Mouse (Mus musculus): ENCODE results near the gene Camk2n2.
A peak's percentile ranks its signal among the peaks of the same experiment; 100 is the strongest.
"Not testable (repeated sequence)": the region's sequence is repeated elsewhere in the genome, so short reads cannot be mapped to it uniquely, and the experiment has no call there.

The Camk2n2 gene

GRCm38 (mm10) chr16:20621191-20621990 lies at the start of gene Camk2n2:
Gene Camk2n2, minus strand, starts transcription at chr16:20621287.
- DNase-seq (ENCODE audit: low spot score in 2 of 2): peak; percentile 40 to 44

- no peak for DNase-seq (ENCODE audit: low spot score in 2 of 2)
These were observed 49.2 kb upstream of the Camk2n2 start for GRCm38 (mm10) chr16:20670291-20670690.

DNA sequence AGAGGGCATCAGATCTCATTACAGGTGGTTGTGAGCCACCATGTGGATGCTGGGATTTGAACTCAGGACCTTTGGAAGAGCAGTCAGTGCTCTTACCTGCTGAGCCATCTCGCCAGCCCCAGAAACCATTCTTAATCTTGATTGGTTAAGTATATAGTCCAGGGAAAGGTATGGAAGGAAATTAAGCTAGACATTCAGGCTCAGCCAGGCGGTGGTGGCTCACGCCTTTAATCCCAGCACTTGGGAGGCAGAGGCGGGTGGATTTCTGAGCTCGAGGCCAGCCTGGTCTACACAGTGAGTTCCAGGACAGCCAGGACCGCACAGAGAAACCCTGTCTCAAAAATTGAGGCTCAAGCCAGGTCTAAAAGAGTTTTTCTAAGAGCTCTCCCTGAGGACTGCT lies 46.9 kb upstream of the Camk2n2 start, which contains the start of gene Eif4g1:
Eif4g1 (plus strand) TSS at position 301 of the 400 bp plus-strand sequence.
- not testable (repeated sequence) for DNase-seq (ENCODE audit: low spot score in 2 of 2)

- DNase-seq (ENCODE audit: low spot score in 2 of 2): no peak
These were observed 36.6 kb upstream of the Camk2n2 start for GRCm38 (mm10) chr16:20657661-20658060.

- DNase-seq (ENCODE audit: low spot score in 2 of 2): no peak
These were observed 32.2 kb upstream of the Camk2n2 start for GRCm38 (mm10) chr16:20653315-20653714.

DNA sequence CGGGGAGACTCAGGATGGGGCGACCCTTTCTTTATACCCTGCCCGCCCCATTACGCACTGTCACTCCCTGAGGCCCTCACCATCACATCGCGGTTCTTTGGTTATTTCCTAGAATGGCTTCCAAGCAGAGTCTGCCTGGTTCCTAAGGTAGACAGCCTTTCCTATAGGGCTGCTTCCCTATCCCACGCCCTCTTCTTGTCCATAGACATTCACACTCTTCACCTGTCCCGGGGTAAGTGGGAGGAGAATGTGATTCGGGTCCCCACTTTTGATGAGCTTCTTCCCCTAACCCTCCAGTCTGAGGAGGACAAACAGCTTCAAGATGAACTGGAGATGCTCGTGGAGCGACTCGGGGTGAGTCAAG lies 30.8 kb upstream of the Camk2n2 start:
- DNase-seq (ENCODE audit: low spot score in 2 of 2): no peak

- peak; percentile 94 to 97 for DNase-seq (ENCODE audit: low spot score in 2 of 2)
These were observed 30.2 kb upstream of the Camk2n2 start, which contains the start of gene Psmd2 for GRCm38 (mm10) chr16:20651076-20651946. Gene Psmd2, plus strand, starts transcription at chr16:20651652.

GRCm38 (mm10) chr16:20643911-20644310 lies 22.8 kb upstream of the Camk2n2 start:
- no peak for DNase-seq (ENCODE audit: low spot score in 2 of 2)

DNA sequence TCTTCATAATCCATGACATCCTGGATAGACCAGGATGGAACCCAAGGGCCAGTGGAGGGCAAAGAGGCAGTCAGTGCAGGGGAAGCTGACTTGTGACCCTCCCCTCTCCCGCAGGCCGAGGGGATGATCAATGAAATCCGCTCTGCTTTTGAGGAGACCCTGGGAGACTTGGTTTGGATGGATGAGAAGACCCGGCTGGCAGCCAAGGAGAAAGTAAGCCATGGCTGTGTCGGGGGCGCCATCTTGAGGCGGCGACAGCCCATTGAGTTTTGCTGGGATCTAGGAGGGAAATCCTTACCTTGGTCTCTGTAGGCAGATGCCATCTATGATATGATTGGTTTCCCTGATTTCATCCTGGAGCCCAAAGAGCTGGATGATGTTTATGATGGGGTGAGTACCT lies 21.1 kb upstream of the Camk2n2 start:
- peak in 1 of 2 experiments; percentile 35 for DNase-seq (ENCODE audit: low spot score in 2 of 2)

DNA sequence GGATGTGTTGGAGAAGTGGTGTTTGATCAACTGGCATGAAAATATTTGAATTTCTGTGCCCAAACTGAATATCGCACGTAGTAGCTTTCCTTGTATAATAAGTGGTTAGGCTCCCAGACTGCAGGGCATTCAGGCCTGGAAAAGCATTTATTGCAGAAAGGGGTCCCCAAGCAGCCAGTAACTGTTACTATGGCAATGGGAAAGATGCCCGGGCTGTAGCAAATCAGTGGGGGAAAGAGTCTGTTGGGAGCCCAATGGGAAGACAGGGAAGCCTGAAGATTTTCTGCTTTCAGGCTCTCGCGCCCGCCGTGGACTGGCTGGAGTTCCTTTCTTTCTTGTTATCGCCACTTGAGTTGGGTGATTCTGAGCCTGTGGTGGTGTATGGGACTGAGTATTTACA lies 17.3 kb upstream of the Camk2n2 start:
- DNase-seq (ENCODE audit: low spot score in 2 of 2): no peak

GRCm38 (mm10) chr16:20637410-20637809 lies 16.3 kb upstream of the Camk2n2 start:
- DNase-seq (ENCODE audit: low spot score in 2 of 2): no peak

DNA sequence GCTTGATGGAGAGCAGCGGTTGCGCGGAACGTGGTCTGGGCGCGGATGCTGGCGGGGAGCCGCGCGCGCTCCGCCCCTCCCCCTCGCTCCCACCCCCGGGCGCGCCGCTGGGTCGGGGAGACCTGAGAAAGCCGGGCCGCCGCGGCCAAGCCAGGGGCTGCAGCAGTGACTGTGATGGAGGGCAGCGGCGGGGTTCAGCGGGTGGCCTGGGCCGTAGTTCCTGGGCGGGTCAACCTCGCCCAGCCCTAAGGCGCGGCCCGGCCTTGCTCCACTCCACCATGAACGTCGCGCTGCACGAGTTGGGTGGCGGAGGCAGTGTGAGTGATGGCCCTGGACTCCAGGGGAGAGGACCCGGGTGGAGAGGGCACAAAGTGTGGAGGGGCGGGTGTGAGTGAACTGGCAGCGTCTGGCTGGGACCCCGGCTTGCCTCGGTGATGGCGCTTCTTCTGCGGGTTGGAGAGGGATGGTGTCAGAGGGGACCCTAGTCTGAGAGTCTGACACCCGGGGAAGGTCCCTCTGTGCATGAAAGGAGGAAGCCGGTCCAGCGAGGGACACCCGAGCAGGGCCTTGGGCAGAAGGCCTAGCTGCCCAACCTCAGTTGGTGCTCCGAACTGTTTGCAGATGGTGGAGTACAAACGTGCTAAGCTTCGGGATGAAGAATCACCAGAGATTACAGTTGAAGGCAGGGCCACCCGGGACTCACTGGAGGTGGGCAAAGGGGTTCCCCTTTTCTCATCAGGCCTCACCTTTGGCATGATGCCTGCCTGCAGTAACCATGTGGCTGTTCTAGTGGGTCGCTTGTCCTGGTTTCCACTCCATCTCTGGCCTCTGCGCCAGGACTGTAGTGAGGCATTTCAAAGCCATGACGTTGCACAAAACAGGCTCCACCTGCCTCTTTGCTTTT lies 8.9 kb upstream of the Camk2n2 start, which contains the start of gene Ece2:
Ece2 (plus strand) TSS at position 98 of the 904 bp plus-strand sequence.
- no peak for DNase-seq (ENCODE audit: low spot score in 2 of 2)

DNA sequence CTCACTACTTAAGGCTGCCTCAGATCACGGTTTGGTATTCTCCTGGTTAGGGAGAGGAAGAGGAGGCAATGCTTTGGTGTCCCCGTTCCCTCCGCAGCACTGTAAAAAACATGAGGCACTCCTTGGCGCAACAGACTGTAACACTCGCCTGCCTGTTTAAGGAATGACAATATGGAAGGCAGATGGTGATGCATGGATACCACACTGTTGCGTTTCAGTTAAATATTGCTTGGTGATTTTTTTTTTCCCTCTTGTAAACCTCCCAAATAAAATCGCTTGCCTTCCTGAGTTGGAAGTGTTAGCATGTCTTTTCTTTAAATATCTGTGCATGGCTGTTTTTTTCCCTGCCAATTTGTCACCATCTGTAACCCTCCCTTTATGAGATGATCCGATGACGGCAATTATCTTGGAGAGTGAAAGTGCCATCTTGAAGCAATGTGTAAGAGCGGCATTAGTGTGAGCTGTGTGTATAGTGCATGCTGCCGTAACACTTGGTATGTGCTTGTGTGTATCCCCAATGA lies 7.8 kb upstream of the Camk2n2 start:
- no peak for DNase-seq (ENCODE audit: low spot score in 2 of 2)

DNA sequence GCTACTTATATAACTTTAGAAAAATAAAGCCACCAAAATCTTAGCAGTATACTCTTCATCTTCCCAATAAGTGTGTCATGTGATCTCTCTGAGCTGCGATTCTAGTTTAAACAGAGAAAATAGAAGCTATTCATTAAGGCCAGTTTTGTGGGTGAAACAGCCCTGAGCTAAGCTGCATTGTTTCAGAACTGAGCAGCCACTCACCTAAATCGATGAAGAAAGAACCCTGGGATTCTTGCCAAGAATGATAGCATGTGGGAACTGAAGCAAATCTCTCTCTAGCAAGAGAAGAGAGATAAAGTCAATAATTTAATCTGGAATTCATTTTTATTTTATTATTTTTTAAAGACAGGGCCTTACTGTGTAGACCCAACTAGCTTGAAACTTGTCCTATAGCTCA lies 2.1 kb upstream of the Camk2n2 start:
- no peak for DNase-seq (ENCODE audit: low spot score in 2 of 2)

GRCm38 (mm10) chr16:20621991-20622685 lies 1.1 kb upstream of the Camk2n2 start:
- no peak for DNase-seq (ENCODE audit: low spot score in 2 of 2)

- DNase-seq (ENCODE audit: low spot score in 2 of 2): no peak
These were observed 316 bp downstream of the Camk2n2 start for GRCm38 (mm10) chr16:20620751-20621190.

DNA sequence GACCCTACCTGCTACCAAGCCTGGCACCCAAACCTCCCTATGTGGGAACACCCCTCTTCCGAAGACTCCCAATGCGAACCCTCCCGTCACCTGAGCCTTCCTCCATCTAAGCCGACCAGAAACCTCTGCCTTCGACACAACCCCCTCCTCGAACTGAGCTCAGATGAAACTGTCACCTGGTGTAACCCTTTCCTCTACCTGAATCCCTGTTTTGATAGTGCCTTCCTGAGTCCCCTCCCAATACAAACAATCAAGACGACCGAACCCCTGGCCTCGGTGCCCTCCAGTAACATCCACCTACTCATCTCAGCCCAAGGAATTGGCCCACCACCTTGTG lies 720 bp downstream of the Camk2n2 start:
- no peak for DNase-seq (ENCODE audit: low spot score in 2 of 2)

DNA sequence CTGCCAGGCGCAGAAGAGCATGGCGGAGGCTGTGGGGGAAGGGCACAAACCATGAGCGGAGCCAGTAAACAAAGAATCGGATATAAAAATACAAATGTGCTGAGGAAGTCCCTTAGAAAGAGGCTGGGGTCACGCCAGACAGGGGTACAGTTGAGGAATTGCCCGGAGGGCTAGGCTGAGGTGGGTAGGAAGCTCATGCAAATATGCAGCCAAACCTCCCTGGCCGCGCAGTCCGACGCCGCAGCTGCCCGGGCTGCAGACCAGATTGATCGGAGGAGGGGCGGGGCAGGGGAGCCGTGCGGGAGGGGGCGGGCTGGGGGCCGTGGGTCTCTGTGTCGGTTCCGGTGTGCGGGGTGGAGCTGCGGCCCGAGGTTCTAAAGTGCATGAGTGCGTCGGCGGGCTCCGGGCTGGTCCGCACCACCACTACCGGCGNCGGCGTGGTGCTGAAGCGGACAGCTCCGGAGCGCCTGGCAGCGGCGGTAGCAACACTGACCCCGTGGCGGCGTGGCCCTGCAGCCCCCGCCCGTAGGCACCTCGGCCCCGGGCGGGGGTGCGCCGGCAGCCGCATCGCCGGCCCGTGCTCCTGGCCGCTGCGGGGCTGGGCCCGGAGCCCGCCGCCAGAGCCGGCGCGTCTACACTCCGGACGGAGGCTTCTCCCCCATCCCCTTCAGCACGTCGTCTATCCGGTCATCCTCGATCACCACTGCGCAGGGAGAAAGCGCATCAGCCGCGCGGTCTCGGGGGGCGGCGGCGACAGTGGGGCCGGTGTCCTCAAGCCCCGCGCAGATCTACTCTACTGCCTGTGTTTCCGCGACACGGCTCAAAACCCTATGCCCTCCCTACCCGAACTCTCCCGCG lies 1.3 kb downstream of the Camk2n2 start:
- DNase-seq (ENCODE audit: low spot score in 2 of 2): no peak

GRCm38 (mm10) chr16:20611357-20612227 lies 9.5 kb downstream of the Camk2n2 start, which contains the start of the genes Eef1akmt4, Gm49333 and Alg3:
Gene Eef1akmt4, plus strand, starts transcription at chr16:20611593.
Gene Gm49333, plus strand, starts transcription at chr16:20611610.
Gene Alg3, minus strand, starts transcription at chr16:20611735.
- peak; percentile 69 to 74 for DNase-seq (ENCODE audit: low spot score in 2 of 2)
